In the genomic region with DNA sequence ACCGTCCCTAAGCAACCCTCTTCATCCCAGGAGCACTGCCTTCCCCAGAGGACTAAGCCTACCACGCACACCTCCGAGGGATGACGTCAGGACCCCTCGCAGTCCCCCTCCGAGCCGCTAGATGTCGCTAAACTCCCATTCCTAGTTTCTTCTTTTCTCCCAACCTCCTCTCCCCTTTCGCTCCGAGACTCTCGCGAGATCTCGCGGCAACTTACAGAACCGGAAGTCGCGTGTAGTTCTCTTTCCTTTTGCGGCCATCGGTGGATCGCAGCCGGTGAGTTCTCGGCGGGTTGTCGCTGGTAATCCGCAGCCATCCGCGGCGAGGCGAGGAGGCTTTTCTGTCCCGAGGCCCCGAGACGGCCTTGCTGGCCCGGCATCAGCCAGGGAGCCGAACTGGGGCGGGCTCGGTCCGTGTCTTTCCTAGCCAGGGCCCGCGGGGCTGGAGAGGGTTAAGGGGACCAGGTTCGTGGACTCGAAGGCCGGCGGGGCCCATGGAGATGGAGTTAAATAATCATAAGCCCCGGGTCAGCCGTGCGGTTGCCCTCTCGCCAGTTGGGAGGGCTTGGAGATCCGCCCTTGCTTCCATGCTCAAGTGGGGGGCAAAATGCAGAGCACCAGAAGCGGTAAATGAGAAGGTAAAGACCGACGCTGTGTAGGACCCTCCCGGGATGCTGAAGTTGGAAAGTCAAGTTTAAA, we compare ENCODE assay signal across 8 mouse cellular contexts. TPM values are rescaled to one million over a fixed set of nuclear protein-coding genes. Genes with fewer than 3 reads are reported as not detected.
DNase-seq lines count a peak whose midpoint lies in the region; ATAC-seq and TF ChIP-seq lines count a peak whose summit lies in the region.

A gene (plus strand): TSS at position 233 of the 696 bp plus-strand sequence.

- peak within 1 kb of the TSS; percentile 69 for H3K4me2 ChIP-seq in forebrain, embryonic 16.5 days (ENCODE audit: low read length)
- H3K4me2 ChIP-seq in lung, embryonic 14.5 days = peak within 1 kb of the TSS; percentile 79

- ATAC-seq in G1E (ENCODE audit: extremely low read depth, insufficient number of reproducible peaks, low FRiP score, poor library complexity, severe bottlenecking) = peak; percentile 71
- ATAC-seq in forebrain, embryonic 16.5 days = peak; percentile 92
- peak; percentile 85 for ATAC-seq in lung, embryonic 14.5 days (ENCODE audit: insufficient read depth)

- under 1% methylated on average over 52 of the region's 52 CpGs for WGBS in forebrain, embryonic 16.5 days
- under 1% methylated on average over 52 of the region's 52 CpGs for WGBS in lung, embryonic 14.5 days
- under 1% methylated on average over 52 of the region's 52 CpGs for WGBS in olfactory bulb, adult 2 months
- WGBS in thymus, adult 2 months = under 1% methylated on average over 52 of the region's 52 CpGs

- H3K9me3 ChIP-seq in G1E (replicated peaks) = no peaks in the 10 kb centered on the region
- no peaks in the 10 kb centered on the region for H3K9me3 ChIP-seq in forebrain, embryonic 16.5 days (ENCODE audit: control insufficient read depth, low read length)
- H3K9me3 ChIP-seq in lung, embryonic 14.5 days (ENCODE audit: low read depth, low read length) = no peaks in the 10 kb centered on the region

- peak; percentile 94 for TF ChIP-seq CTCF in G1E (IDR thresholded peaks at IDR 0.05; ENCODE audit: low read depth, low read length)
- peak; percentile 100; the same call in 1 of the 2 replicates for TF ChIP-seq CTCF in layer of hippocampus, adult 2 months (conservative IDR thresholded peaks at IDR 0.05)
- peak; percentile 99 for TF ChIP-seq CTCF in lung, embryonic 14.5 days (IDR thresholded peaks at IDR 0.05; ENCODE audit: low read depth)
- TF ChIP-seq CTCF in olfactory bulb, adult 2 months (IDR thresholded peaks at IDR 0.05; ENCODE audit: insufficient read depth, low read depth, low read length) = peak; percentile 75
- peak; percentile 96 for TF ChIP-seq CTCF in thymus, adult 2 months (IDR thresholded peaks at IDR 0.05; ENCODE audit: borderline replicate concordance, control insufficient read depth, extremely low read depth, insufficient read depth, low read length, poor library complexity)

- H3K27ac ChIP-seq in forebrain, embryonic 16.5 days (ENCODE audit: low read length) = peak within 1 kb of the TSS; percentile 86
- peak within 1 kb of the TSS; percentile 97 for H3K27ac ChIP-seq in layer of hippocampus, adult 2 months
- H3K27ac ChIP-seq in lung, embryonic 14.5 days (ENCODE audit: low read depth) = peak within 1 kb of the TSS; percentile 88
- H3K27ac ChIP-seq in olfactory bulb, adult 2 months (ENCODE audit: insufficient read depth, low read depth, low read length) = peak within 1 kb of the TSS; percentile 43
- H3K27ac ChIP-seq in thymus, adult 2 months (ENCODE audit: control insufficient read depth, insufficient read depth, low read length) = peak within 1 kb of the TSS; percentile 2; the same call in 1 of the 2 replicates

- peak within 1 kb of the TSS; percentile 61 for H3K9ac ChIP-seq in forebrain, embryonic 16.5 days (replicated peaks; ENCODE audit: low read depth, low read length)
- peak within 1 kb of the TSS; percentile 99 for H3K9ac ChIP-seq in lung, embryonic 14.5 days

- peaks cover 5% of the 10 kb centered on the region; the same call in 1 of the 2 replicates for H3K27me3 ChIP-seq in G1E (ENCODE audit: insufficient read depth, low read length)
- no peaks in the 10 kb centered on the region for H3K27me3 ChIP-seq in forebrain, embryonic 16.5 days (replicated peaks; ENCODE audit: control insufficient read depth, insufficient read depth, low read length)
- no peaks in the 10 kb centered on the region for H3K27me3 ChIP-seq in lung, embryonic 14.5 days (ENCODE audit: insufficient read depth, low read length)
- no peaks in the 10 kb centered on the region for H3K27me3 ChIP-seq in thymus, adult 2 months (ENCODE audit: control insufficient read depth, insufficient read depth, low read length)

- H3K4me3 ChIP-seq in G1E (ENCODE audit: low read depth, low read length) = peak within 1 kb of the TSS; percentile 92
- H3K4me3 ChIP-seq in forebrain, embryonic 16.5 days (replicated peaks; ENCODE audit: low read length) = peak within 1 kb of the TSS; percentile 48
- peak within 1 kb of the TSS; percentile 79 for H3K4me3 ChIP-seq in layer of hippocampus, adult 2 months
- H3K4me3 ChIP-seq in lung, embryonic 14.5 days (ENCODE audit: low read depth, low read length) = peak within 1 kb of the TSS; percentile 96
- H3K4me3 ChIP-seq in olfactory bulb, adult 2 months (ENCODE audit: insufficient read depth, low read depth, low read length) = peak within 1 kb of the TSS; percentile 93
- H3K4me3 ChIP-seq in thymus, adult 2 months (ENCODE audit: control insufficient read depth, insufficient read depth, low read length) = peak within 1 kb of the TSS; percentile 78

- DNase-seq in G1E (ENCODE audit: low spot score) = peak; percentile 86
- peak; percentile 97 to 99 for DNase-seq in cerebellum, adult 18-20 months
- peak; percentile 98 to 99 for DNase-seq in heart, postnatal 36 days
- DNase-seq in layer of hippocampus, adult 2 months (ENCODE audit: low spot score in 2 of 2) = peak; percentile 97 to 99
- DNase-seq in lung, embryonic 14.5 days = peak; percentile 100
- DNase-seq in thymus, adult 2 months = peak; percentile 98

- H3K36me3 ChIP-seq in G1E (replicated peaks) = peaks cover 43% of the 10 kb centered on the region
- peaks cover 23% of the 10 kb centered on the region for H3K36me3 ChIP-seq in forebrain, embryonic 16.5 days (ENCODE audit: control insufficient read depth, insufficient read depth)
- peaks cover 41% of the 10 kb centered on the region for H3K36me3 ChIP-seq in lung, embryonic 14.5 days (ENCODE audit: insufficient read depth)
- H3K36me3 ChIP-seq in thymus, adult 2 months (ENCODE audit: control insufficient read depth, insufficient read depth, low read length) = peaks cover 36% of the 10 kb centered on the region

- TF ChIP-seq POLR2A in olfactory bulb, adult 2 months (IDR thresholded peaks at IDR 0.05; ENCODE audit: insufficient read depth, low read depth, low read length) = peak; percentile 78
- peak; percentile 82 for TF ChIP-seq POLR2A in thymus, adult 2 months (IDR thresholded peaks at IDR 0.05; ENCODE audit: control insufficient read depth, extremely low read depth, insufficient read depth, low read length, poor library complexity)

- H3K4me1 ChIP-seq in G1E (ENCODE audit: insufficient read depth, low read depth, low read length) = peaks cover 65% of the 10 kb centered on the region
- peaks cover 11% of the 10 kb centered on the region for H3K4me1 ChIP-seq in forebrain, embryonic 16.5 days (replicated peaks; ENCODE audit: control insufficient read depth, insufficient read depth, low read length)
- H3K4me1 ChIP-seq in lung, embryonic 14.5 days (ENCODE audit: insufficient read depth) = peaks cover 3% of the 10 kb centered on the region; the same call in 1 of the 2 replicates
- peaks cover 5% of the 10 kb centered on the region for H3K4me1 ChIP-seq in olfactory bulb, adult 2 months (ENCODE audit: control insufficient read depth, insufficient read depth, low read length)
- H3K4me1 ChIP-seq in thymus, adult 2 months (replicated peaks; ENCODE audit: control insufficient read depth, insufficient read depth, low read length) = peaks cover 8% of the 10 kb centered on the region

- intact Hi-C loops in heart, postnatal 36 days (cut with DNase I) = loop anchor here (5.0 kb wide), 1 partner anchor 226 kb away; a partner anchor contains a TSS

RNA-seq across cellular contexts. Expression of the gene that starts here (rescaled TPM):
- 1,627 and 1,719 TPM in 2 replicates for total RNA-seq in G1E (2014; fragmentation: Nextera tagmentation)
- 4,471 and 4,820 TPM in 2 replicates for total RNA-seq in G1E (2017)
- 273 and 318 TPM in 2 replicates for polyA plus RNA-seq in G1E (2012)
- polyA plus RNA-seq in forebrain, embryonic 16.5 days (2015; fragmentation: Nextera tagmentation; extraction: Ambion mirVana) = 554 and 607 TPM in 2 replicates
- total RNA-seq in heart, postnatal 36 days (2021) = 100 to 1,000 TPM; 655 to 678 TPM
- 100 to 1,000 TPM; 766 to 781 TPM for total RNA-seq in layer of hippocampus, adult 2 months (2021)
- 1,103 and 1,167 TPM in 2 replicates for polyA plus RNA-seq in lung, embryonic 14.5 days (2014; fragmentation: Nextera tagmentation; extraction: Ambion mirVana)
- 1,027 and 1,979 TPM in 2 replicates for polyA plus RNA-seq in olfactory bulb, adult 2 months (2012; ENCODE audit: insufficient read depth, insufficient read length, low replicate concordance, missing spikeins)
- 869 and 1,133 TPM in 2 replicates for polyA plus RNA-seq in thymus, adult 2 months (2012; rRNA removed)

Comparison
In these comparisons a context has a peak if more than half of its experiments do, and no peak if none do; other contexts are left out.
1. Peak in every context shown above with its lines: DNase-seq, ATAC-seq, H3K4me3 ChIP-seq and H3K27ac ChIP-seq.
2. H3K27ac ChIP-seq: peak in every context shown above with its lines; median percentile 97 in layer of hippocampus, adult 2 months; 88 in lung, embryonic 14.5 days; 86 in forebrain, embryonic 16.5 days; 43 in olfactory bulb, adult 2 months; 2 in thymus, adult 2 months.